Mouse (Mus musculus) midbrain, embryonic 11.5 days (tissue): ENCODE measurements around the gene Relb. TPM values are rescaled to one million over a fixed set of nuclear protein-coding genes. Genes with fewer than 3 reads are reported as not detected.
A peak's percentile ranks its signal among the peaks of the same experiment; 100 is the strongest.

Source experiments
- ATAC-seq: fragments of 200-750 bp; cut with Nextera tagmentation; 2 replicates; pipeline ENCODE4 v1.8.0; 2017; ENCODE audit warnings: moderate TSS enrichment, moderate library complexity; ENCODE audit not compliant: low FRiP score
- DNase-seq: peaks from one replicate; pipeline ENCODE4 v3.0.0; 2015; ENCODE audit warnings: low spot score; ENCODE audit errors: missing footprints
- H3K27ac ChIP-seq: fragments of 300-500 bp; sonication (generic); 2 replicates; pipeline ENCODE4 v1.5.1; 2014; ENCODE audit warnings: low read depth, low read length
- H3K27me3 ChIP-seq: fragments of 300-500 bp; sonication (generic); 2 replicates; pipeline ENCODE4 v1.6.1; 2014; ENCODE audit warnings: mild to moderate bottlenecking, low read length, moderate library complexity, mixed read lengths; ENCODE audit not compliant: control insufficient read depth, insufficient read depth
- H3K36me3 ChIP-seq: fragments of 300-500 bp; sonication (generic); 2 replicates; pipeline ENCODE4 v1.6.1; 2014; ENCODE audit warnings: mild to moderate bottlenecking, low read length, moderate library complexity, mixed read lengths; ENCODE audit not compliant: control insufficient read depth, insufficient read depth
- H3K4me1 ChIP-seq: fragments of 300-500 bp; sonication (generic); 2 replicates; pipeline ENCODE4 v1.6.1; 2014; ENCODE audit warnings: low read length; ENCODE audit not compliant: control insufficient read depth, insufficient read depth
- H3K4me2 ChIP-seq: fragments of 300-500 bp; sonication (generic); 2 replicates; pipeline ENCODE4 v1.6.1; 2014; ENCODE audit warnings: mild to moderate bottlenecking, moderate library complexity
- H3K4me3 ChIP-seq: fragments of 300-500 bp; sonication (generic); 2 replicates; pipeline ENCODE4 v1.5.1; 2014; ENCODE audit warnings: low read depth, low read length
- H3K9ac ChIP-seq: fragments of 300-500 bp; sonication (generic); 2 replicates; pipeline ENCODE4 v1.6.1; 2014; ENCODE audit warnings: low read length
- H3K9me3 ChIP-seq: fragments of 300-500 bp; sonication (generic); 2 replicates; pipeline ENCODE4 v1.6.1; 2016; ENCODE audit warnings: low read length; ENCODE audit not compliant: control insufficient read depth
- WGBS: fragments of 180-500 bp; shearing (Covaris S2); extraction: QIAGEN DNeasy Blood & Tissue Kit; methylation state at CpG from one replicate; pipeline ENCODE4 v1.1.7; 2014; 5-methylcytosine and 5-hydroxymethylcytosine counted together
- polyA plus RNA-seq: library from polyadenylated mRNA; unstranded; fragments of >200 nt; fragmentation: Nextera tagmentation; extraction: Ambion mirVana; gene quantifications from 2 replicates; pipeline ENCODE4 v1.2.1, GENCODE M21; 2014

Relb gene
- polyA plus RNA-seq, 1 experiment from 2014 or later: 4.3 TPM

DNA sequence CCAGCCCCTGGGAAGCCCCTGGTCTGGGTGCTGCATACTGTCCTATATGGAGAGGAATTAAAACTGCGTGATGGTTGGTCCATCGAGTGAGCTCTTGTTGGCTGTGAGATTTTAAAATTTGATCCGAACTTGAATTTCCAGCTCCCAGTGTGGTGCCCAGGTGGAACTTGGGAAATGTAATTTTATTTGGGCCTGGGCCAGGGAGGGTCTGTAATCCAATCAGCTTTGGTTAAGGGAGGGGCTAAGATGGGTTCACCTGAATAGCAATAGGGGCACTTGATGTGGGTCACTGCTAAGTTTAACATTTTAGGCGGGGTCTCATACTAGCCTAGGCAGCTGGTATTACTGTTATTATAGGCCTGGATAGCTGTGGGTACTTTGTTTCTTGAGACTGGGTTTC is 50.8 kb downstream of the Relb start:
- 67% methylated on average over 4 of the region's 4 CpGs for WGBS
- Histone ChIP-seq H3K36me3 (peaks cover 4% of the 10 kb centered on the region), H3K27ac (no peak overlapping the region), H3K4me1 (peaks cover 6% of the 10 kb centered on the region), H3K9ac (no peak overlapping the region), H3K4me3 (no peak overlapping the region), H3K9me3 (no peaks in the 10 kb centered on the region), H3K27me3 (peaks cover 45% of the 10 kb centered on the region), H3K4me2 (no peak overlapping the region)
- no peak for ATAC-seq
- peak; percentile 68 for DNase-seq

DNA sequence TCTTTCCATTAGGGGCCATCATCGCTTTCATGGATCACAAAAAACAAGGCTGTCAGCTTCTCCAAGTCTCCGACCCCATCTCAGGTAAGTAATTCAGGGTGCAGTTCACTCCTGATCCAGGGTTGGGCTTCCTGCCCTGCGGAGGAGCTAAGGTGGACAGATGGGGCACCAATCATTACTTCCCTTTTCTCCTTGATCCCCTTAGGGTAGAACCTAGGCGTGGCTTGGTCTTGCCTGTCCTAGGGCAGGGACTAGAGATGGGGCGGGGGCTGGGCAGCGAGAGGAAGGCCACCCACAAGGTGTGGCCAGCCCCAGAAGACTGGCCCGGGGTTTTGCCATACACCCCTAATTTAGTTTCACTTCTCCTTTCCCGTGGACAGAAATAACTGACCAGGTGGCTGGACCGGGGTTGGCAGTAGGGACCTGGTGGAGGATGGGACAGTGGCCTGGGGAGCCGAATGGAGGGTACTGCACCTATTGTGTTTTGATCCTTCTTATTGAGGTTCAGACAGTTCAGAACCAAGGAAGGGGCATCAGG is 51.3 kb downstream of the Relb start:
- no peak overlapping the region for H3K27ac ChIP-seq
- DNase-seq (peak; percentile 87), ATAC-seq (no peak)
- WGBS: 20% methylated on average over 10 of the region's 10 CpGs
- no peaks in the 10 kb centered on the region for H3K9me3 ChIP-seq
- H3K36me3 ChIP-seq: 0 out of 2 replicates have a peak, but pooled peaks cover 3% of the 10 kb centered on the region
- peaks cover 6% of the 10 kb centered on the region for H3K4me1 ChIP-seq
- no peak overlapping the region; the same call in 1 of the 2 replicates for H3K4me3 ChIP-seq
- H3K4me2 ChIP-seq: peak overlapping the region; percentile 53
- H3K9ac ChIP-seq: no peak overlapping the region
- H3K27me3 ChIP-seq: peaks cover 45% of the 10 kb centered on the region

DNA sequence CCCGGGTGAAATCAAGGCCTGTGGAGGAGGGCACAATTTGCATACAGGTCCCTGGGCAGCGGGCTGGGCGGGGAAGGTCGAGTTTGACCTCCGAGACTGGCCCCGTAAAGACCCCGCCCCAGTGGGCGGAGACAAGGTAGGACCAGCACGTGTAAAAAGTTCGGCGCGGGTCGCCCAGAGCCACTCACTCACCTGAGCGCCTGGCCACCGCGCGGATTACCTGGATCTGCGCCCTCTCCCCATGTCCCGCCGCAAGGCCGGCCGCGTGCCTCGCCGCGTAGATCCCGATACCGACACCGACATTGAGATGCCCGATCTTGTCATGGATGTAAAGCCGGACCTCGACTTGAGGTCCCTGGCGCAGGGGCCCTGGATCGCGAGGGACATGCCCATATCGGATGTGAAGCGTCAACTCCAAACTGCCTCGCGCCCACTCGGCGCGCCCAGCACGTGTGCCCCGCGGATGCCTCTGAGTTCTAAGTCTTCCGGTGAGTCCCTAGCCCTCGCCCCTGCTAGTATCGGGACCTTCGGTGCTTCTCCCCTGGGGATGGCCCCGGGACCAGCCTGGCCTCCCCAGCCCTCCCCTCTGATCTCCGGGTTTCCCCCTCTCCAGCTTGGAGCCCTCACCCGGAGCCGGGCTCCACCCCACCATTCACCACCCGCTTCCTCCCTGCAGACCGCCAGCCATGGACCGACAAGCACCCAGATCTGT is 51.9 kb downstream of the Relb start, which contains the start of the genes Zfp296 and Gemin7:
Zfp296 (plus strand) TSS at position 147 of the 712 bp plus-strand sequence.
Gemin7 (minus strand) TSS at position 455 of the 712 bp plus-strand sequence.
- Histone ChIP-seq H3K9ac (peak within 1 kb of the TSS; percentile 28; the same call in 1 of the 2 replicates), H3K4me2 (peak within 1 kb of the TSS; percentile 53), H3K27me3 (peaks cover 45% of the 10 kb centered on the region)

DNA sequence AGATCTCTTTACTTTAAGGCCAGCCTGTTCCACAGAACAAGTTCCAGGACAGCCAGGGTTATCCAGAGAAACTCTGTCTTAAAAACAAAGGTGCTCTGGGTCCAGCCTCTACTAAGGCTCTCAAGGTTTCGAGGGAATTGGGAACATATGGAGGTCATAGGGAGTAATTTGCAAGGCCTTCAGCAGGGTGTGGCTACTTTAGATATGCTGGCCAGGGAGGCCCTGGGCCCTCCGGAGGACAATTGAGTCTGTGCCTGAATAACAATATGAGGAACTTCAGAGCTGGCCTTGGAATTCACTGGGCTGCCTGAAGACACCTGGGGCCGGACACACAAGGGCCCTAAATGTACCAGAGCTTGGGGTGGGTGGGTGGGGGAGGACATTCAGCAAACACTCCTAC is 53.7 kb downstream of the Relb start:
- H3K4me3 ChIP-seq: no peak overlapping the region
- H3K4me2 ChIP-seq: no peak overlapping the region
- no peak for ATAC-seq
- no peak overlapping the region for H3K9ac ChIP-seq
- H3K27ac ChIP-seq: no peak overlapping the region
- H3K9me3 ChIP-seq: no peaks in the 10 kb centered on the region
- H3K4me1 ChIP-seq: peaks cover 11% of the 10 kb centered on the region
- peak; percentile 59 for DNase-seq
- 62% methylated on average over 3 of the region's 3 CpGs for WGBS
- peaks cover 45% of the 10 kb centered on the region for H3K27me3 ChIP-seq
- H3K36me3 ChIP-seq: no peaks in the 10 kb centered on the region

More for the DNA sequence above, 51.9 kb downstream of the Relb start, which contains the start of the genes Zfp296 and Gemin7:
- peak within 1 kb of the TSS; percentile 27 for H3K4me3 ChIP-seq
- H3K36me3 ChIP-seq: 0 out of 2 replicates have a peak, but pooled peaks cover 1% of the 10 kb centered on the region
- ATAC-seq (no peak), DNase-seq (peak; percentile 91)
- 1% methylated on average over 56 of the region's 56 CpGs for WGBS
- H3K9me3 ChIP-seq: no peaks in the 10 kb centered on the region
- H3K27ac ChIP-seq: no peak within 1 kb of the TSS
- H3K4me1 ChIP-seq: peaks cover 9% of the 10 kb centered on the region

DNA sequence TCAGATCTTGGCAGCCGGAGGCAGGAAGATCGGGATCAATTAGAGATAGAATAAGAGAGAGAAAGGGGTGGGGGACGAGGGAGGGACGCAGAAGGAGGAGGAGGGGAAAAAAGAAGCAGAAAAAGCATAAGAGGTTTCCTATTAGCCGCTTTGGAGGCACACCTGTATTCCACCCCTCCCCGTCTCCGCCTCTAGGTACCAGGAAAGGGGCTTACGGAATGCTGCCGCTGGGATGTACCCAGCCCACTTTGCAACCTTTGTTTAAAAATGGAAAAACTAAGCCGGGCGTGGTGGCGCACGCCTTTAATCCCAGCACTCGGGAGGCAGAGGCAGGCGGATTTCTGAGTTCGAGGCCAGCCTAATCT is 55.5 kb downstream of the Relb start:
- ATAC-seq (no peak), DNase-seq (no peak)
- WGBS: 24% methylated on average over 16 of the region's 16 CpGs
- H3K36me3 ChIP-seq: peaks cover 1% of the 10 kb centered on the region; the same call in 1 of the 2 replicates
- H3K4me3 ChIP-seq: peak overlapping the region; percentile 86
- H3K9ac ChIP-seq: peak overlapping the region; percentile 86
- peaks cover 11% of the 10 kb centered on the region for H3K4me1 ChIP-seq
- H3K4me2 ChIP-seq: peak overlapping the region; percentile 67
- no peaks in the 10 kb centered on the region for H3K9me3 ChIP-seq
- H3K27ac ChIP-seq: no peak overlapping the region
- H3K27me3 ChIP-seq: peaks cover 35% of the 10 kb centered on the region

DNA sequence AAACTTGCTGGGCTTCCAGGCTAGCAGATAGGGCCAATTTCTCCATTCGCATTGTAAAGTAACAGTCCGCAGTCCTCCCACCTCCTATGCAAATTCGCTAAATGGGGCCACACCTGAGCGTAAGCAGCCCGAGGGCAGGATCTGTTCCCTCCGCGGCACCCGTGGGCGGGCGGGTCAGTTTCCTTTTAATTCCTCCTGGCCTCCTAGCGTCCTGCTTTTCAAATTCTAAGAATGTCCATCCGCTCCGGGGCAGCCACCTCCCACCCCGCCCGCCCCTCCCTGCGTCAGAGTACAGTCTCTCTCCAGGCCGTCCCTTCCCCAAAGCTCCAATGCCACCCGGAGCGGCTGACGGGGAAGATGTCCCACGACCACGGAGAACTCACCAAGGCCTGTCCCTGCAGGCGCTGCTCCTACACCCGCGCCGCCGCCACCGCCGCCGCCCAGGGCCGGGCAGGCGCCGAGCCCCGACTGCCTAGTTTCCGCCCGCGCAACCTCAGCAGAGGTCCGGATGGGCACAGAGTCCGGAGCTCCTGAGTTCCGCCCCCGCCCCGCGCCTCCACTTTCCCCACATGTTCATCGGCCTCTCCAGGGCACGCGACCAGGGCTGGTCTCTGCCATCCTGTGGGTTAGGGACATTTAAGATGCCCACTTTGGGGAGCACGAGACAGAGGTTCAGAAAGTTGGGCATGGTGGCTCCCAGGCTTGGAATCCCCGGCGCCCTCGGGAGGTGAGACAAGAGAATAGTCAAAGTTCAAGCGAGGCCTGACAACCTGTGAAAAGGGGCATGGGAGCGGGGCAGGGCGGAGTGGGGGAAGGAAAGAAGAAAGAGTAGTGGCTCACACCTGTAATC is 56.1 kb downstream of the Relb start:
- H3K9ac ChIP-seq: peak overlapping the region; percentile 86
- DNase-seq (peak; percentile 99), ATAC-seq (peak; percentile 83)
- no peaks in the 10 kb centered on the region for H3K9me3 ChIP-seq
- H3K4me2 ChIP-seq: peak overlapping the region; percentile 67
- under 1% methylated on average over 53 of the region's 53 CpGs for WGBS
- H3K4me1 ChIP-seq: peaks cover 11% of the 10 kb centered on the region
- H3K27ac ChIP-seq: peak overlapping the region; percentile 45; the same call in 1 of the 2 replicates
- peaks cover 2% of the 10 kb centered on the region; the same call in 1 of the 2 replicates for H3K36me3 ChIP-seq
- H3K4me3 ChIP-seq: peak overlapping the region; percentile 86
- H3K27me3 ChIP-seq: peaks cover 29% of the 10 kb centered on the region

DNA sequence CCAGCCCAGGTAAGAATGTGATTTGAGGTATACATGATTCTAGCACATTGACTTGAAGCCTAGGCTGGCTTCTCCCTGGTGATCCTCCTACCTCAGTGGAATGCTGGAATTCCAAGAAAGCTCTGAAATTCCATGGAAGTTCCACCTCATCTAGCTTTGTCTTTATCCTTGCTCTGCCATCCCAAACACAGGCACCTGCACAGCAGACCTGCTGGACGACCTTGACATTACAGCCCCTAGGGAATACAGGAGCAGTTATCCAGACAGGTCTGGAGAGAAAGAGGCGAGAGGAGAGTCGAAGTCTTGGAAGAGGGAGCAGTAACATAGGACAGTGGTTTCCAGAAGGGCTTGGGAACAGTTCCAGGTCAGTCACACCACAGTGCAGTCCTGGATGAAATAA is 59.6 kb downstream of the Relb start:
- Histone ChIP-seq H3K27me3 (peaks cover 2% of the 10 kb centered on the region; the same call in 1 of the 2 replicates), H3K36me3 (peaks cover 7% of the 10 kb centered on the region), H3K9me3 (no peaks in the 10 kb centered on the region; the same call in 1 of the 2 replicates), H3K27ac (no peak overlapping the region), H3K4me2 (no peak overlapping the region), H3K4me3 (no peak overlapping the region), H3K4me1 (peaks cover 6% of the 10 kb centered on the region; the same call in 1 of the 2 replicates), H3K9ac (no peak overlapping the region)
- DNase-seq: no peak
- WGBS: 90% methylated on average over 3 of the region's 3 CpGs
- no peak for ATAC-seq

DNA sequence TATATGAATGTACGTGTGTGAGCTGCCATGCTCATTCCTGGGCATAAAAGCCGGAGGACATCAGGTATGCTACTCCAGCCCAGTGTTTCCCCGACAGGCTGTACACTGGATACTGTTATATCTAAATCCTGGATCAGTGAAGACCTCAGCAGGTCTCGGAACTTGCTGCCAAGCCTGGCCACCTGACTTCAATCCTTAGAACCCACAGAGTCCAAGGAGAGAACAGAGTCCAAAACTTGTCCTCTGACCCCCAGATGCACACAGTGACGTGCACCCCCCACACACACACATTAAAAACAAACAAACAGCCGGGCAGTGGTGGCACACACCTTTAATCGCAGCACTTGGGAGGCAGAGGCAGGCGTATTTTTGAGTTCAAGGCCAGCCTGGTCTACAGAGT is 61.8 kb downstream of the Relb start:
- 91% methylated on average over 8 of the region's 8 CpGs for WGBS
- no peak overlapping the region for H3K4me3 ChIP-seq
- ATAC-seq: no peak
- H3K9ac ChIP-seq: no peak overlapping the region
- H3K4me2 ChIP-seq: no peak overlapping the region
- DNase-seq: no peak
- H3K27me3 ChIP-seq: no peaks in the 10 kb centered on the region
- no peak overlapping the region for H3K27ac ChIP-seq
- H3K36me3 ChIP-seq: peaks cover 12% of the 10 kb centered on the region
- H3K9me3 ChIP-seq: no peaks in the 10 kb centered on the region; the same call in 1 of the 2 replicates
- peaks cover 7% of the 10 kb centered on the region; the same call in 1 of the 2 replicates for H3K4me1 ChIP-seq
